Mouse (Mus musculus) kidney, postnatal 0 days (tissue): Measurements from ENCODE around the gene Icosl. TPM values are rescaled to one million over a fixed set of nuclear protein-coding genes. Genes with fewer than 3 reads are reported as not detected.

Source experiments
- ATAC-seq: fragments of 200-750 bp; cut with Nextera tagmentation; replicated peaks from 2 replicates; pipeline ENCODE4 v1.8.0; 2017; ENCODE audit warnings: low read depth, moderate number of reproducible peaks, moderate TSS enrichment, moderate library complexity; ENCODE audit not compliant: low FRiP score
- DNase-seq: peaks from one replicate; pipeline ENCODE4 v3.0.0-alpha.2; 2016; ENCODE audit warnings: low spot score
- H3K27ac ChIP-seq: fragments of 300-500 bp; sonication (generic); 2 replicates; pipeline ENCODE4 v1.5.1; 2014; ENCODE audit warnings: mild to moderate bottlenecking
- H3K27me3 ChIP-seq: fragments of 300-500 bp; sonication (generic); 2 replicates; pipeline ENCODE4 v1.6.1; 2014; ENCODE audit warnings: low read length, mixed read lengths; ENCODE audit not compliant: insufficient read depth
- H3K36me3 ChIP-seq: fragments of 300-500 bp; sonication (generic); 2 replicates; pipeline ENCODE4 v1.6.1; 2014; ENCODE audit warnings: low read length, mixed read lengths; ENCODE audit not compliant: insufficient read depth
- H3K4me1 ChIP-seq: fragments of 300-500 bp; sonication (generic); replicated peaks from 2 replicates; pipeline ENCODE4 v1.6.1; 2014; ENCODE audit warnings: antibody characterized with exemption, low read length, mixed read lengths; ENCODE audit not compliant: insufficient read depth
- H3K4me2 ChIP-seq: fragments of 300-500 bp; sonication (generic); 2 replicates; pipeline ENCODE4 v1.6.1; 2014; ENCODE audit warnings: mild to moderate bottlenecking, low read length, moderate library complexity, mixed read lengths
- H3K4me3 ChIP-seq: fragments of 300-500 bp; sonication (generic); replicated peaks from 2 replicates; pipeline ENCODE4 v1.5.1; 2014; ENCODE audit warnings: low read depth, low read length
- H3K9ac ChIP-seq: fragments of 300-500 bp; sonication (generic); 2 replicates; pipeline ENCODE4 v1.6.1; 2014; ENCODE audit warnings: low read depth, low read length
- H3K9me3 ChIP-seq: fragments of 300-500 bp; sonication (generic); replicated peaks from 2 replicates; pipeline ENCODE4 v1.6.1; 2016; ENCODE audit warnings: low read length, inconsistent platforms, mixed read lengths
- CTCF ChIP-seq: IDR thresholded peaks from 2 replicates; pipeline ENCODE4 v1.5.1; 2016; ENCODE audit warnings: antibody characterized with exemption, low read depth, mild to moderate bottlenecking, moderate library complexity
- WGBS: fragments of 180-500 bp; shearing (Covaris S2); extraction: QIAGEN DNeasy Blood & Tissue Kit; methylation state at CpG from one replicate; pipeline ENCODE4 v1.1.7; 2014; 5-methylcytosine and 5-hydroxymethylcytosine counted together
- polyA plus RNA-seq: library from polyadenylated mRNA; unstranded; fragments of >200 nt; fragmentation: Nextera tagmentation; extraction: Ambion mirVana; gene quantifications from 2 replicates; pipeline ENCODE4 v1.2.1, GENCODE M21; 2015

The Icosl gene
- polyA plus RNA-seq, 1 experiment from 2014 or later, result 6.5 TPM

DNA sequence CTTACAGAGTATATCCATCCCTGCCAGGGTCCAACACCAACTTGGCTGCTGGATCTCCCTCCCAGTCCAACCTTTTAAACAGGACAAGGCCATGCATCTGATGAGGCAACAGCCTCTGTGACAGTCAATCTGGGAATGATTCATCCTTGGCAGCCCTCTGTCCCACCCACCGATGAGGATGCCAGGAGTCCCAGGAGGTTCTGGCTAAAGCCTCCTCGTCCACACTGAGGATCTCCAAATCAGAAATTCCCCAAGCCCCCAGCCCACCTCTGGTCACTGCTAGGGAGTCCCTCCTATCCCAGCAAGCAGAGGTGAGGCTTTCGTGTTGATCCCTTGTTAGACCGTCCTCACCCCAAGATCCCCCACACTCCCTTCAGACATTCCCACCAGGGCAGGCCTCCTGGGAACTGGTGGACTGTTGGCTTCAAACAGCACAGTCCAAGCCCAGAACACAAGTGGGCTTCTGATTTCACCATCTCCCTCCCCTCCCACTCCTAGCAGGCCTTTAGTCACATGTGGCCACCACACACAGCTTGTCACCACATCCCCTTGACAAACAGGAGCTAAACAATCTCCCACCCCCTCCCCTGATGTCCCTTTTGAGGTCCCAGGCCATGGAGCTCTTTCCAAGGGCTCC, 11.0 kb downstream of the Icosl start:
- Histone ChIP-seq H3K4me1 (no peaks in the 10 kb centered on the region), H3K4me3 (no peak overlapping the region), H3K27ac (no peak overlapping the region), H3K27me3 (no peaks in the 10 kb centered on the region), H3K4me2 (no peak overlapping the region), H3K9me3 (no peaks in the 10 kb centered on the region), H3K9ac (no peak overlapping the region), H3K36me3 (0 out of 2 replicates have a peak, but pooled peaks cover 6% of the 10 kb centered on the region)
- ATAC-seq, result no peak
- 87% methylated on average over 4 of the region's 4 CpGs for WGBS
- no peak for DNase-seq
- TF ChIP-seq CTCF, result no peak

DNA sequence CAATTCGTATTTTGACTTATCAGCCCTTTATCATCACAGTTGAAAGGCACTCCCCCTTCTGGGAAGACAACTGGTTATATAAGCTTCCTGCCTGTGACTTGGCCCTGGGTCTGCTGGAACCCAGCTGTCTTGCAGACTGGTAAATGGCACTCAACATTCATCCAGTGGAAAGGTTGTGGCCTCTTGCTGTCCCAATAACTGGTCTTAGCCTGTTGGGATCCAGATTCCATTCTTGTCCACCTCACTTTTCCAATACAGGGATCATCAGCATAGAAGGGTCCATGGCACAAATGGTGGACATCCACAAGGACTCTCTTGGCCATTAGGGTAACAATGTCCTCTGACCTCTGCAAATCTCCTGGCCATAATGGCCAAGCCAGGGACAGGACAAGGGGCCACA, 15.0 kb downstream of the Icosl start:
- H3K27me3 ChIP-seq, result no peaks in the 10 kb centered on the region
- H3K4me1 ChIP-seq, result no peaks in the 10 kb centered on the region
- no peaks in the 10 kb centered on the region for H3K9me3 ChIP-seq
- H3K36me3 ChIP-seq, result no peaks in the 10 kb centered on the region
- no peak for TF ChIP-seq CTCF
- H3K4me2 ChIP-seq, result no peak overlapping the region
- no peak overlapping the region for H3K27ac ChIP-seq
- no peak for ATAC-seq
- no peak for DNase-seq
- H3K4me3 ChIP-seq, result no peak overlapping the region
- H3K9ac ChIP-seq, result no peak overlapping the region
- WGBS, result 60% methylated on average over 1 of the region's 1 CpGs

DNA sequence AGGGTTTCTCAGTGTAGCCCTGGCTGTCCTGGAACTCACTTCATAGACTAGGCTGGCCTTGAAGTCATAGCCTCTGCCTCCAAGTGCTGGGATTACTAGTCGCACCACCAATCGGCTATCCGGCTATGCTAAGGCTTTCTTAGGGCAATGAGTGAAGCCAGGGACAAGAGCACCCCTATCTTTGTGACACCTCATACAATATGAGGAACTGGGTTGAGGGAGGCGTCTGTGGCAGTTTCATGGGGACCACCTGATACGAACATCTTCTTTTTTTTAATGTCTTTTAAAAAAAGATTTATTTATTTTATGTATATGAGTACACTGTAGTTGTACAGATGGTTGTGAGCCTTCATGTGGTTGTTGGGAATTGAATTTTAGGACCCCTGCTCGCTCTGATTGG, 16.6 kb downstream of the Icosl start:
- DNase-seq, result no peak
- Histone ChIP-seq H3K9me3 (no peaks in the 10 kb centered on the region), H3K27me3 (no peaks in the 10 kb centered on the region), H3K4me1 (no peaks in the 10 kb centered on the region), H3K27ac (no peak overlapping the region), H3K4me2 (no peak overlapping the region), H3K4me3 (no peak overlapping the region), H3K36me3 (no peaks in the 10 kb centered on the region), H3K9ac (no peak overlapping the region)
- WGBS, result 95% methylated on average over 6 of the region's 6 CpGs
- no peak for ATAC-seq
- TF ChIP-seq CTCF, result no peak

DNA sequence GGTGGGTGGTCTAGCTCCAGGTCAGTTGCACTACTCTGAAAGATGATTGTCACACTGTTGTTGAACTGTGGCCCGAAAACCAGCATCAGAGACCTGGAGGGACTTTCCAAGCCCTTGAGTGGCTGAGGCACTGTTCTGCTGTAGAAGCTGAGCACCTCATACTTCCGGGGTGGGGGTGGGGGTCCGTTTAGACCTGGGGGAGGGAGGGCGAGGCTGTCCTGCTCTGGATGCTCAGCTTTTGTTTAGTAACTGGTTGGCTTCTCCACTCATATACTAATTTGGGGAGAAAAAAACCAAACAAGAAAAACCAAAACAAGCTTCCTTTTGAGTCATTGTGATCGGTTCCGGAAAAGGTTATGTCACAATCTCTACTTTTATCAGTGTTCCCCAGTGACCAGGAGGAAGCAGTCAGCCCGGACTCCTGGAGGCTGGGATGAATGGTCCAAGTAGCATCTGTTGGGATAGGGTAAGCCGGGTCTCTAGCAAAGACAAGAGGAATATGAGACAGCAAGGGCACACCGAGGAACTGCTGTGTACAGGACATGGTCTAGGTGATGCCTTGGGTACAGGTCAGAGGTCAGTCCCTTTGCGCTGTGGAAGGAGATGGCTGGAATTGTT, 17.5 kb downstream of the Icosl start:
- no peak for TF ChIP-seq CTCF
- Histone ChIP-seq H3K9ac (no peak overlapping the region), H3K9me3 (no peaks in the 10 kb centered on the region), H3K27me3 (no peaks in the 10 kb centered on the region), H3K4me3 (no peak overlapping the region), H3K4me1 (no peaks in the 10 kb centered on the region), H3K36me3 (no peaks in the 10 kb centered on the region), H3K4me2 (no peak overlapping the region), H3K27ac (no peak overlapping the region)
- no peak for DNase-seq
- no peak for ATAC-seq
- 74% methylated on average over 10 of the region's 10 CpGs for WGBS

DNA sequence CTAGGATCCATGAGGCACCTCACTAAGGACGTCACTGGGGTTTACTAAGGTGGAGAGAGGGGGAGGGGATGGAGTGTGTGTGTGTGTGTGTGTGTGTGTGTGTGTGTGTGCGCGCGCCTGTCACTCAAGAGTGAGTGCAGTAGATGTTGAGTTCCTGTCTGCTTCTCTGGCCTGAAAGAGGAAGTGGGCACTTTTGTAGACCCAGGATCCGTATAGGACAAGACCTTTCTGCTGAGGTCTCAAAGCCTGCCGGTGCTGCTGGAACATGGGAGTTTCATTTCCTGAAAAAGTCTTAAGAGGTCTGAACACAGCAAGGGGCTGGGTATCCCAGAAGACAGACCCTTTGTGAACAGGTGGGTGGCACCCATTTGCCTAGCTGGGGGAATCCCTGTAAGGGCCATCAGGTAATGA, 18.0 kb downstream of the Icosl start:
- no peaks in the 10 kb centered on the region for H3K4me1 ChIP-seq
- ATAC-seq (no peak), DNase-seq (no peak)
- no peaks in the 10 kb centered on the region for H3K27me3 ChIP-seq
- TF ChIP-seq CTCF, result no peak
- H3K4me3 ChIP-seq, result no peak overlapping the region
- no peaks in the 10 kb centered on the region for H3K36me3 ChIP-seq
- H3K27ac ChIP-seq, result no peak overlapping the region
- 85% methylated on average over 6 of the region's 6 CpGs for WGBS
- no peaks in the 10 kb centered on the region for H3K9me3 ChIP-seq
- H3K4me2 ChIP-seq, result no peak overlapping the region
- H3K9ac ChIP-seq, result no peak overlapping the region

DNA sequence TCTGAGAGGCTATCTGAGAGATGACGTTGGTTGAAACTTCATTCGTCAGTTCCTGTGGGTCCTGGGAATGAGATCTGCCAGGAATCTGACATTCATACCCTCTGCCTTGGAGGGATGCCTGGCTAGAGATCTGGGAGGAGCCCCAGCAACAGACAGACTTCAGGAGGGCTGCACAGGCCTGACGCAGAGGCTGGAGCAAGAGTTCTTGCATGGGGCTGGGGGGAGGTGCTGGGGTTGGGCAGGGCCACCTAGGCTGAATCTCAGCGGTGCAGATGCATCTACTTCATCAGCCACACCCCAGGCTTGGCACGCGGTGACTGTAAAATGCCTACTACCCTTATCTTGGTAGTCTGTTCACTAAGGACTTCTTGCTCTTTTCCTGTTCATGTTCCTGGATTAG, 21.1 kb downstream of the Icosl start:
- DNase-seq, result no peak
- no peaks in the 10 kb centered on the region for H3K9me3 ChIP-seq
- H3K27me3 ChIP-seq, result no peaks in the 10 kb centered on the region
- 42% methylated on average over 6 of the region's 6 CpGs for WGBS
- H3K9ac ChIP-seq, result no peak overlapping the region
- TF ChIP-seq CTCF, result no peak
- no peak overlapping the region for H3K27ac ChIP-seq
- H3K36me3 ChIP-seq, result no peaks in the 10 kb centered on the region
- no peak for ATAC-seq
- no peaks in the 10 kb centered on the region for H3K4me1 ChIP-seq
- no peak overlapping the region for H3K4me3 ChIP-seq
- H3K4me2 ChIP-seq, result no peak overlapping the region
